Mouse (Mus musculus) CH12.LX (cell line): ENCODE measurements around the gene Wnk4. TPM values are rescaled to one million over a fixed set of nuclear protein-coding genes. Genes with fewer than 3 reads are reported as not detected.

Source experiments
- DNase-seq: peaks from one replicate; pipeline ENCODE4 v3.0.0-alpha.2; 2013; ENCODE audit errors: extremely low read depth
- H3K27ac ChIP-seq: 2 replicates; pipeline ENCODE4 v1.5.1; 2012; ENCODE audit warnings: low read depth, mild to moderate bottlenecking, control low read depth, moderate library complexity; ENCODE audit not compliant: insufficient read depth
- H3K27me3 ChIP-seq: replicated peaks from 2 replicates; pipeline ENCODE3; 2012; ENCODE audit warnings: inconsistent platforms
- H3K36me3 ChIP-seq, 2 experiments: replicated peaks in 1 of 2; 2 replicates each; pipeline versions ENCODE3 to v1.6.1; 2012; ENCODE audit warnings: inconsistent platforms in 1 of 2, low read length in 1 of 2, mild to moderate bottlenecking in 1 of 2, mixed read lengths in 1 of 2, moderate library complexity in 1 of 2; ENCODE audit not compliant: control insufficient read depth in 1 of 2, insufficient read depth in 1 of 2
- H3K4me1 ChIP-seq, 2 experiments: 2 replicates each; pipeline ENCODE4 v1.6.1; 2012; ENCODE audit warnings: inconsistent platforms in 1 of 2, moderate library complexity in 1 of 2; ENCODE audit not compliant: insufficient read depth in 2 of 2, control insufficient read depth in 1 of 2
- H3K4me2 ChIP-seq: 2 replicates; pipeline ENCODE4 v1.6.1; 2012; ENCODE audit warnings: low read depth, mild to moderate bottlenecking, control low read depth; ENCODE audit not compliant: poor library complexity, insufficient read depth, severe bottlenecking
- H3K4me3 ChIP-seq, 3 experiments: fragments of 150-350 bp in 1 of 3; sonication (generic) in 1 of 3; replicated peaks in 1 of 3; 2 replicates each; pipeline versions ENCODE3 to v1.5.1; 2011 to 2012; ENCODE audit warnings: low read depth in 2 of 3, low read length in 2 of 3, mild to moderate bottlenecking in 2 of 3, moderate library complexity in 2 of 3, control low read depth in 1 of 3, improper control_type of control experiment in 1 of 3, inconsistent platforms in 1 of 3, mixed read lengths in 1 of 3; ENCODE audit not compliant: poor library complexity in 1 of 3
- H3K79me2 ChIP-seq: replicated peaks from 2 replicates; pipeline ENCODE4 v1.6.1; 2012; ENCODE audit warnings: mild to moderate bottlenecking, moderate library complexity; ENCODE audit not compliant: control insufficient read depth, poor library complexity, insufficient read depth, severe bottlenecking; ENCODE audit errors: extremely low read depth
- H3K9ac ChIP-seq: 2 replicates; pipeline ENCODE4 v1.6.1; 2012; ENCODE audit warnings: low read depth, mild to moderate bottlenecking, control low read depth, moderate library complexity; ENCODE audit not compliant: insufficient read depth
- H3K9me3 ChIP-seq: replicated peaks from 2 replicates; pipeline ENCODE3; 2012; ENCODE audit warnings: low read length, inconsistent platforms, mixed read lengths
- CHD1 ChIP-seq: IDR thresholded peaks from 2 replicates; pipeline ENCODE4 v1.6.1; 2012; ENCODE audit warnings: low read depth, low read length, improper control_type of control experiment, inconsistent platforms
- CHD2 ChIP-seq: IDR thresholded peaks from 2 replicates; pipeline ENCODE4 v1.6.1; 2011; ENCODE audit warnings: low read length, improper control_type of control experiment
- E2F4 ChIP-seq: IDR thresholded peaks from 2 replicates; pipeline ENCODE4 v1.6.1; 2011; ENCODE audit warnings: low read depth, low read length, improper control_type of control experiment; ENCODE audit not compliant: insufficient replicate concordance
- GABPA ChIP-seq: IDR thresholded peaks from 2 replicates; pipeline ENCODE4 v1.6.1; 2012; ENCODE audit warnings: low read depth, low read length, improper control_type of control experiment, inconsistent platforms; ENCODE audit not compliant: insufficient replicate concordance
- IRF4 ChIP-seq: IDR thresholded peaks from 2 replicates; pipeline ENCODE4 v1.6.1; 2014; ENCODE audit warnings: low read depth, mild to moderate bottlenecking, inconsistent platforms, low read length, improper control_type of control experiment
- JUND ChIP-seq: conservative IDR thresholded peaks from 2 replicates; pipeline ENCODE4 v1.6.1; 2011; ENCODE audit warnings: low read depth, low read length, improper control_type of control experiment
- KAT2A ChIP-seq: IDR thresholded peaks from 2 replicates; pipeline ENCODE4 v1.6.1; 2012; ENCODE audit warnings: low read length, improper control_type of control experiment, inconsistent platforms; ENCODE audit not compliant: insufficient replicate concordance
- NELFE ChIP-seq: IDR thresholded peaks from 2 replicates; pipeline ENCODE4 v1.6.1; 2011; ENCODE audit warnings: low read depth, low read length, improper control_type of control experiment
- PAX5 ChIP-seq: IDR thresholded peaks from 2 replicates; pipeline ENCODE4 v1.6.1; 2012; ENCODE audit warnings: low read length, inconsistent platforms, mixed read lengths
- POLR2AphosphoS2 ChIP-seq: IDR thresholded peaks from 2 replicates; pipeline ENCODE4 v1.6.1; 2011; ENCODE audit warnings: low read depth, low read length, improper control_type of control experiment
- RAD21 ChIP-seq: IDR thresholded peaks from 2 replicates; pipeline ENCODE4 v1.6.1; 2011; ENCODE audit warnings: low read depth, mild to moderate bottlenecking, low read length, improper control_type of control experiment, moderate library complexity
- RCOR1 ChIP-seq: conservative IDR thresholded peaks from 2 replicates; pipeline ENCODE4 v1.6.1; 2012; ENCODE audit warnings: low read depth, mild to moderate bottlenecking, inconsistent platforms, low read length, improper control_type of control experiment
- SIN3A ChIP-seq: IDR thresholded peaks from 2 replicates; pipeline ENCODE4 v1.6.1; 2012; ENCODE audit warnings: low read length, improper control_type of control experiment, inconsistent platforms
- SMC3 ChIP-seq: IDR thresholded peaks from 2 replicates; pipeline ENCODE4 v1.6.1; 2011; ENCODE audit warnings: low read depth, low read length, improper control_type of control experiment
- ZKSCAN1 ChIP-seq: IDR thresholded peaks from 2 replicates; pipeline ENCODE4 v1.6.1; 2012; ENCODE audit warnings: low read depth, inconsistent platforms, low read length, improper control_type of control experiment, borderline replicate concordance
- ZMIZ1 ChIP-seq: IDR thresholded peaks from 2 replicates; pipeline ENCODE4 v1.6.1; 2012; ENCODE audit warnings: low read depth, mild to moderate bottlenecking, inconsistent platforms, low read length, improper control_type of control experiment
- dilution Hi-C: fragments of 300-500 bp; cut with MboI; formaldehyde crosslinking; loops from 2 replicates; pipeline ENCODE4 v1.14.3; 2020; ENCODE audit warnings: low sequenced_read_pairs; ENCODE audit not compliant: extremely low pct_unique_long_range_greater_than_20kb, extremely low pct_ligation_motif_present
- in situ Hi-C: fragments of 300-500 bp; cut with MboI; formaldehyde crosslinking; loops from 3 replicates; pipeline ENCODE4 v1.14.3; 2019; ENCODE audit warnings: low sequenced_read_pairs, low pct_ligation_motif_present, low pct_unique_long_range_greater_than_20kb, mixed read lengths
- polyA plus RNA-seq: library from polyadenylated mRNA; unstranded; fragments of >175 nt; gene quantifications from 2 replicates; pipeline ENCODE4 v1.2.1, GENCODE M21; 2012; ENCODE audit warnings: low read depth; ENCODE audit not compliant: insufficient read length
- total RNA-seq, 2 experiments: library from RNA; depleted of rRNA; stranded (reverse); fragments of 300-350 nt in 1 of 2; fragments of >200 nt in 1 of 2; gene quantifications; 2 replicates each; pipeline ENCODE4 v1.2.3; 2012 to 2014

Wnk4 gene
- total and polyA plus RNA-seq, 3 experiments: 0.85 to 7.8 (median 0.90) TPM

DNA sequence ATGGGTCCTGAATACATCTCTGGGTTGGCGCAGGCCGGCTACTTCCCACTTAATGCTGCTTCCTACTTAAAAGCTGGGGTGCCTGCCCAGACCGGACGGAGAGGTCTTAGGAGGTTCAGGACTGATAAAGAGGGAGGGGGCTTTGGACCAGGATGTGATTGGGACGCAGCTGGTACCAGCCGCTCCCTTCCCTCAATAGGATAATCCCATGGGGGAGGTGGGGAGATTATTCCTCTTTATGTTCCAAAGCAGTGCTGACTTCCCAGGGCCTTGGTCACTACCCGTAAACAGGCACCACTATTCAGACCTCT is 13.7 kb upstream of the Wnk4 start:
- dilution Hi-C loops: no loop called here
- Histone ChIP-seq H3K79me2 (no peaks in the 10 kb centered on the region), H3K27ac (no peak overlapping the region), H3K4me3 (peak overlapping the region in 1 of 3 experiments; percentile 50), H3K4me2 (peak overlapping the region; percentile 70), H3K4me1 (peaks cover 6 to 7% of the 10 kb centered on the region in 2 experiments), H3K9me3 (no peaks in the 10 kb centered on the region), H3K27me3 (peaks cover 70% of the 10 kb centered on the region), H3K36me3 (no peaks in the 10 kb centered on the region), H3K9ac (no peak overlapping the region)
- DNase-seq: no peak
- TF ChIP-seq GABPA (no peak), JUND (no peak), ZMIZ1 (no peak)
- in situ Hi-C loops: no loop called here

GRCm38 (mm10) chr11:101247521-101248030 is 12.8 kb upstream of the Wnk4 start:
- Histone ChIP-seq H3K4me1 (peaks cover 7 to 9% of the 10 kb centered on the region in 2 experiments), H3K36me3 (no peaks in the 10 kb centered on the region), H3K9ac (no peak overlapping the region), H3K79me2 (no peaks in the 10 kb centered on the region), H3K4me3 (no peak overlapping the region), H3K27me3 (peaks cover 65% of the 10 kb centered on the region), H3K27ac (no peak overlapping the region), H3K9me3 (no peaks in the 10 kb centered on the region), H3K4me2 (no peak overlapping the region)
- DNase-seq: no peak
- dilution Hi-C loops: no loop called here
- no peak for TF ChIP-seq IRF4
- TF ChIP-seq NELFE: no peak
- no peak for TF ChIP-seq SMC3
- no peak for TF ChIP-seq RCOR1
- no peak for TF ChIP-seq GABPA
- no peak for TF ChIP-seq CHD1
- no peak for TF ChIP-seq CHD2
- TF ChIP-seq POLR2AphosphoS2: no peak
- TF ChIP-seq PAX5: no peak
- no peak for TF ChIP-seq E2F4
- no peak for TF ChIP-seq JUND
- no peak for TF ChIP-seq ZKSCAN1
- no peak for TF ChIP-seq SIN3A
- no peak for TF ChIP-seq RAD21
- no peak for TF ChIP-seq KAT2A
- in situ Hi-C loops: no loop called here
